Mouse (Mus musculus): ENCODE data around the gene Smarca2. TPM values are rescaled to one million over a fixed set of nuclear protein-coding genes. Genes with fewer than 3 reads are reported as not detected.

Gene Smarca2
- polyA plus RNA-seq, 2 experiments: 72.2 to 104 TPM

DNA sequence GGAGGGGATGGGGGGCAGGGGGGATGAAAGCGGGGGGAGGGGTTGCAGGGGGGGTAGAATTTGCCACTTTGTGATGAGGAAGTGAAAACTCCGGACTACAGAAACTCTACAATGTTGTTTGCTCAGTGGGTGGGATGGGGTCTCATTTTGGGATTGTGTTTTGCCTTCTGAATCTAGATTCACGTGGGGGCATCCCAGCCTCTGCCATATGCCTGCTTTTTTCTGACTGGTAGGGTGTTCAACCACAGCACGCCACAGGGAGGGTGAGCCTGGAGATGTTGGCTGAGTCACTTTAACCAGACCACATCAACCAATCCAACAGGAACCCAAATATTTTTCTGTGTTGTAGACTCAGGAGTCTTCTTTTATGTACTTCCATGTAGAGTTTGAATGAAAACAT is 77.3 kb downstream of the Smarca2 start:
- no peak for ATAC-seq (ENCODE audit: low FRiP score, low read depth)

DNA sequence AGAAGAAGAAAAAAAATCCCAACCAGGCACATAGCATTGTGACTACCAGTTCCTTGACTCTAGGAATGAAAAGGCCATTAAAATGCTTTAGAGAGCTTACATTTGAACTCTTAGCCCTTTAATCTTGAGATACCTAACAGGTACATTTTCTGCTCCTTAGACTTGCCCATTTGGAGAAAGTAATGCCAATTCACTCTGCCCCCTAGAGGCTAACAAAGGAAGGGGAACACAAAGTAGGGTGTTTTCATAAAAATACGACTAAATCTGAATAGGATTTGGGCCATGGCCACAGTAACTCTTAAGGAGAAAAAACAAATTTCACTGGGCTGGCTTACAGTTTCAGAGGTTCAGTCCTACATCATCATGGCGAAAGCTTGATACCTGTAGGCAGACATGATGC is 77.9 kb downstream of the Smarca2 start:
- no peak overlapping the region for H3K9ac ChIP-seq (ENCODE audit: low read depth, low read length, severe bottlenecking)
- peaks cover 77% of the 10 kb centered on the region for H3K36me3 ChIP-seq (ENCODE audit: control insufficient read depth, insufficient read depth, low read length)
- no peak overlapping the region for H3K4me2 ChIP-seq (replicated peaks; ENCODE audit: low read depth, low read length, severe bottlenecking)
- no peak overlapping the region for H3K4me3 ChIP-seq (replicated peaks; ENCODE audit: low read length)
- TF ChIP-seq POLR2A (IDR thresholded peaks at IDR 0.05; ENCODE audit: borderline replicate concordance, extremely low read depth, insufficient read depth, insufficient read length): no peak
- no peak overlapping the region for H3K27ac ChIP-seq (replicated peaks; ENCODE audit: low read depth, low read length)
- no peaks in the 10 kb centered on the region for H3K9me3 ChIP-seq (ENCODE audit: control insufficient read depth, low read length)
- DNase-seq (ENCODE audit: low spot score): no peak
- ATAC-seq (ENCODE audit: low FRiP score, low read depth): no peak
- WGBS: 92% methylated on average over 2 of the region's 2 CpGs
- no peaks in the 10 kb centered on the region for H3K4me1 ChIP-seq (ENCODE audit: control insufficient read depth, insufficient read depth, low read length)
- H3K27me3 ChIP-seq (ENCODE audit: control insufficient read depth, insufficient read depth, low read length): no peaks in the 10 kb centered on the region

More for the DNA sequence above, 77.3 kb downstream of the Smarca2 start:
- 84% methylated on average over 4 of the region's 4 CpGs for WGBS
- Histone ChIP-seq H3K4me3 (replicated peaks; ENCODE audit: low read length) (no peak overlapping the region), H3K27me3 (ENCODE audit: control insufficient read depth, insufficient read depth, low read length) (no peaks in the 10 kb centered on the region), H3K9me3 (ENCODE audit: control insufficient read depth, low read length) (no peaks in the 10 kb centered on the region), H3K36me3 (ENCODE audit: control insufficient read depth, insufficient read depth, low read length) (peaks cover 76% of the 10 kb centered on the region), H3K4me1 (ENCODE audit: control insufficient read depth, insufficient read depth, low read length) (no peaks in the 10 kb centered on the region), H3K27ac (replicated peaks; ENCODE audit: low read depth, low read length) (no peak overlapping the region), H3K4me2 (replicated peaks; ENCODE audit: low read depth, low read length, severe bottlenecking) (no peak overlapping the region), H3K9ac (ENCODE audit: low read depth, low read length, severe bottlenecking) (no peak overlapping the region)
- no peak for DNase-seq (ENCODE audit: low spot score)
- TF ChIP-seq POLR2A (IDR thresholded peaks at IDR 0.05; ENCODE audit: borderline replicate concordance, extremely low read depth, insufficient read depth, insufficient read length): no peak

DNA sequence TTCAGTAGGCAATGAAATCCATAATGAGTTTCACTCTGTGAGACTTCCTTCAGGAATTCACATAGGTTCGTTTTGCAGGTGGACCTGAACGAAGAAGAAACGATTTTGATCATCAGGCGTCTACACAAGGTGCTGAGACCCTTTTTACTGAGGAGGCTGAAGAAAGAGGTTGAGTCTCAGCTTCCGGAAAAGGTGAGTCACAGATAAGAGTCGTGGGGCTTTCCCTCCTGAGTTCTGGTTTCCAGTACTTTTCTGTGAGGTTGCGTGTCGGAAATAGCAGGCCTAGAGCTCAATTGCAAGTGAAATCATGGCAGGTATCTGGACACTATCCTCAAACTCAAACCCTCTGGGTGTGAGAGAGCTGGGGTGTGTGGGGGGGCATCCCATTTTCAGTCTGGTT is 78.9 kb downstream of the Smarca2 start:
- Histone ChIP-seq H3K36me3 (ENCODE audit: control insufficient read depth, insufficient read depth, low read length) (peaks cover 79% of the 10 kb centered on the region), H3K9ac (ENCODE audit: low read depth, low read length, severe bottlenecking) (no peak overlapping the region), H3K4me2 (replicated peaks; ENCODE audit: low read depth, low read length, severe bottlenecking) (no peak overlapping the region), H3K27ac (replicated peaks; ENCODE audit: low read depth, low read length) (no peak overlapping the region), H3K4me1 (ENCODE audit: control insufficient read depth, insufficient read depth, low read length) (no peaks in the 10 kb centered on the region), H3K27me3 (ENCODE audit: control insufficient read depth, insufficient read depth, low read length) (no peaks in the 10 kb centered on the region), H3K4me3 (replicated peaks; ENCODE audit: low read length) (no peak overlapping the region), H3K9me3 (ENCODE audit: control insufficient read depth, low read length) (no peaks in the 10 kb centered on the region)
- 91% methylated on average over 8 of the region's 8 CpGs for WGBS
- ATAC-seq (ENCODE audit: low FRiP score, low read depth) (no peak), DNase-seq (ENCODE audit: low spot score) (no peak)
- TF ChIP-seq POLR2A (IDR thresholded peaks at IDR 0.05; ENCODE audit: borderline replicate concordance, extremely low read depth, insufficient read depth, insufficient read length): no peak

GRCm38 (mm10) chr19:26690516-26690915 is 85.7 kb downstream of the Smarca2 start:
- Histone ChIP-seq H3K36me3 (ENCODE audit: control insufficient read depth, insufficient read depth, low read length) (peaks cover 76% of the 10 kb centered on the region), H3K4me2 (replicated peaks; ENCODE audit: low read depth, low read length, severe bottlenecking) (no peak overlapping the region), H3K27ac (replicated peaks; ENCODE audit: low read depth, low read length) (no peak overlapping the region), H3K27me3 (ENCODE audit: control insufficient read depth, insufficient read depth, low read length) (no peaks in the 10 kb centered on the region), H3K4me3 (replicated peaks; ENCODE audit: low read length) (no peak overlapping the region), H3K9ac (ENCODE audit: low read depth, low read length, severe bottlenecking) (no peak overlapping the region), H3K4me1 (ENCODE audit: control insufficient read depth, insufficient read depth, low read length) (no peaks in the 10 kb centered on the region), H3K9me3 (ENCODE audit: control insufficient read depth, low read length) (no peaks in the 10 kb centered on the region)
- ATAC-seq (ENCODE audit: low FRiP score, low read depth) (no peak), DNase-seq (ENCODE audit: low spot score) (no peak)
- no peak for TF ChIP-seq POLR2A (IDR thresholded peaks at IDR 0.05; ENCODE audit: borderline replicate concordance, extremely low read depth, insufficient read depth, insufficient read length)
- whole genome bisulfite sequencing: 53% methylated on average over 4 of the region's 4 CpGs

- no peaks in the 10 kb centered on the region for H3K9me3 ChIP-seq (ENCODE audit: control insufficient read depth, low read length)
- peaks cover 86% of the 10 kb centered on the region for H3K36me3 ChIP-seq (ENCODE audit: control insufficient read depth, insufficient read depth, low read length)
- H3K9ac ChIP-seq (ENCODE audit: low read depth, low read length, severe bottlenecking): no peak overlapping the region
- no peak for ATAC-seq (ENCODE audit: low FRiP score, low read depth)
- no peak for DNase-seq (ENCODE audit: low spot score)
- no peaks in the 10 kb centered on the region for H3K27me3 ChIP-seq (ENCODE audit: control insufficient read depth, insufficient read depth, low read length)
- H3K4me2 ChIP-seq (replicated peaks; ENCODE audit: low read depth, low read length, severe bottlenecking): no peak overlapping the region
- no peak overlapping the region for H3K27ac ChIP-seq (replicated peaks; ENCODE audit: low read depth, low read length)
- 52% methylated on average over 4 of the region's 4 CpGs for WGBS
- no peaks in the 10 kb centered on the region for H3K4me1 ChIP-seq (ENCODE audit: control insufficient read depth, insufficient read depth, low read length)
- no peak overlapping the region for H3K4me3 ChIP-seq (replicated peaks; ENCODE audit: low read length)
- no peak for TF ChIP-seq POLR2A (IDR thresholded peaks at IDR 0.05; ENCODE audit: borderline replicate concordance, extremely low read depth, insufficient read depth, insufficient read length)
Observed at GRCm38 (mm10) chr19:26697107-26697506, 92.3 kb downstream of the Smarca2 start.
